Mouse (Mus musculus) brain, adult 2 months (tissue): ENCODE results near the gene Arhgap45.

Experiments
- DNase-seq: peaks from one replicate; pipeline ENCODE4 v3.0.0; 2011; ENCODE audit warnings: low read depth, low spot score

The Arhgap45 gene

GRCm38 (mm10) chr10:79986963-79987362 lies 29.5 kb upstream of the Arhgap45 start:
- peak; percentile 90 for DNase-seq

- DNase-seq, result no peak
Observed at GRCm38 (mm10) chr10:79987771-79988505, 28.5 kb upstream of the Arhgap45 start.

- no peak for DNase-seq
Observed at GRCm38 (mm10) chr10:79988506-79989271, 27.8 kb upstream of the Arhgap45 start, which contains the start of gene Cnn2. Gene Cnn2 (plus strand): TSS chr10:79988584.

GRCm38 (mm10) chr10:79989272-79989786 lies 27.1 kb upstream of the Arhgap45 start:
- no peak for DNase-seq

DNA sequence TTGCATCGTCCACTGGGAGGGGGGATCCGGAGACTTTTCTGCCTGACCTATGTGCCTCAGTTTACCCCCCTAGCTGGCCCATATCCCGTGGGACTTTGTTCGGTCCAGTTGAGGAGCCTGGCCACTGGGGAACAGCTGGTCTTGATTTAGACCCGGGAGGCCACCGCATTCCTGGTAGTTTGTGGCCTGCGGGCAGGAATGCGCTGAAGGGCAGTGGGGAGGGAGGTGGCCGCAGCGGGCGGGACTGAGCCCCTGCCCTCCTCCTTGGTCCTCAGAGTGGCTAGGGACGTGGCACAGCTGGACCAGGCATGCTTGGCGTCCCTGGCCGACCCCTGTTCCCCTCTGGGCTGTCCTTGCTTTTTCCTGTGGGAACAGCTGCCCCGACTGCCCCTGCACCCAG lies 26.6 kb upstream of the Arhgap45 start:
- no peak for DNase-seq

GRCm38 (mm10) chr10:79991099-79991498 lies 25.4 kb upstream of the Arhgap45 start:
- DNase-seq, result no peak

- DNase-seq, result no peak
Observed at GRCm38 (mm10) chr10:79991548-79991947, 24.9 kb upstream of the Arhgap45 start.

- DNase-seq, result peak; percentile 24
Observed at GRCm38 (mm10) chr10:79994397-79995115, 21.9 kb upstream of the Arhgap45 start.

DNA sequence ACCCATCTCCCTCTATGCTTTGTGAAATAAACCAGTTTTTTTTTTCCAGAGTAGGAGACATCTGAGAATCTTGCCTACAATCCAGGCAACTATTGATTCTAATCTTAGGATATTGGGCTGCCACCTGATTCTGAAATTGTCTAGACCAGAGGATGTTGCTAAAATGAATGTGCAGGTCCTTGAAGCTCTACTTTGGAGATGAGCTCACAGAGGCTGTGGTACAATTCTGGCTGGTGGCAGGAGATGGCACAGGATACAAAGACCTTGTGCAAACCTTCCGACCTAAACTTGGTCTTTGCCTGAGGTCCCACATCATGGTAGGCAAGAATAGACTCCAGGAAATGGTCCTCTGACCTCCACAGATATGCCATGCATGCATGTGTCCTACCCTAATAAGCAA lies 20.8 kb upstream of the Arhgap45 start:
- DNase-seq, result no peak

DNA sequence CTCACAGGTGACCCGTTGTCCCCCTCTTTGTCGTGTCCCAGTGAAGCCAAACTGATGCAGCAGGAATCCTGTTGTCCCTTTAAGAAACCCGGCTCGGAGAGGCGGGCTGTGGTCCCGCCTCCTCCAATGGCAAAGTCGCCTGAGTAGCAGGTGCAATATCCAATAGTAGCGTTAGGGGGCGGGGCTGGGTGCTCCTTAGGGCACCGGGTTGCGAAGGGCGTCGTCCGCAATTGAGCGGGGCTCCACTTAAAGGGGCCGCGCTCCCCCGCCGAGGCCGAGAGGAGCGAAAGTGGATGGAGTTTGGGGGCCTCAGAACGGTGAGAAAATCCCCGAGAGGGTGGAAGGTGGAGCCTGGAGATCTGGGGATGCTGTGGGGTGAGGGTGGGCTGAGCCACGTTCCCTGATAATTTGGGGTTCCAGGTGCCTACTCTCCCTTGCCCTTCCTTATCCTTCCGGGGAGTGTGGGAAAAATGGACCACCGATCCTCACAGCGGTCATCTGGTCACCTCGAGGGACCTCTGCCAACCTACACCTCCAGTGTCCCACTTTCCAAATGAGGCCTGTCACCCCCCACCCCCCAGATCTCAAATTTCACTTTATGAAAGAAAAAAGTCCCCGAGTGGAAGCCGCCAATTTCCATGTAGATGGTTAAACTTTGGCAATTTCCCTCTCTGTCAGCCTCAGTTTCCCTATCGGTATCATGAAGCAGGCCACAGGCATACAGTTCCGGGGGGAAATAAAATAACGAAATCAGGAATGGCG lies 20.0 kb upstream of the Arhgap45 start, which contains the start of gene Abca7:
Gene Abca7 (plus strand): TSS at position 223 of the 762 bp plus-strand sequence.
- DNase-seq, result peak; percentile 98

GRCm38 (mm10) chr10:79997034-79997760 lies 19.3 kb upstream of the Arhgap45 start:
- DNase-seq, result peak; percentile 91

- peak; percentile 71 for DNase-seq
Observed at GRCm38 (mm10) chr10:79997819-79998218, 18.6 kb upstream of the Arhgap45 start.

DNA sequence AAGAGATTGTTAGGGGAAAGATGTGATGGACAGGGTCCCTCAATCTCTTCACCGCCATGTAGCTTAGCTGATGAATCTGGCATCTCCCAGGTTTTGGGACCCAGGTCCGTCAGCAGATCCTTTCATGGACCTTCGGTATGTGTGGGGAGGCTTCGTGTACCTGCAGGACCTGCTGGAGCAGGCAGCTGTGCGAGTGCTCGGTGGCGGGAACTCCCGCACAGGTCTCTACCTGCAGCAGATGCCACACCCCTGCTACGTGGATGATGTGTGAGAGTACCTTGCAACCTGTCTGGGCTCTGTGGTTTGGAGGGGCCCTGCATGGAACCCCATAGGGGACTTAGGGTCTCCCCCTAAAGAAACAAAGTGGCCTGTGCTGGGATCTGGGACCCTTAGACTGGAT lies 14.5 kb upstream of the Arhgap45 start:
- DNase-seq, result no peak

DNA sequence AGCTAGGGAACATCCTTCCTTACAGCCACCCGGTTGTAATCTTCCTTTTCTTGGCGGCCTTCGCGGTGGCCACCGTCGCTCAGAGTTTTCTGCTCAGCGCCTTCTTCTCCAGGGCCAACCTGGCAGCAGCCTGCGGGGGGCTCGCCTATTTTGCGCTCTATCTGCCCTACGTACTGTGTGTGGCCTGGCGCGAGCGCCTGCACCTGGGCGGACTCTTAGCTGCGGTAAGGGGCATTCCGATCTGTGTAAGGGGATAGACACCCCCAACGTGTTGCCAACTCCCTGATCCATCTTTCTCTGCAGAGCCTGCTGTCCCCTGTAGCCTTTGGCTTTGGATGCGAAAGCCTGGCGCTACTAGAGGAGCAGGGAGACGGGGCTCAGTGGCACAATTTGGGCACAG lies 13.6 kb upstream of the Arhgap45 start:
- DNase-seq, result no peak

DNA sequence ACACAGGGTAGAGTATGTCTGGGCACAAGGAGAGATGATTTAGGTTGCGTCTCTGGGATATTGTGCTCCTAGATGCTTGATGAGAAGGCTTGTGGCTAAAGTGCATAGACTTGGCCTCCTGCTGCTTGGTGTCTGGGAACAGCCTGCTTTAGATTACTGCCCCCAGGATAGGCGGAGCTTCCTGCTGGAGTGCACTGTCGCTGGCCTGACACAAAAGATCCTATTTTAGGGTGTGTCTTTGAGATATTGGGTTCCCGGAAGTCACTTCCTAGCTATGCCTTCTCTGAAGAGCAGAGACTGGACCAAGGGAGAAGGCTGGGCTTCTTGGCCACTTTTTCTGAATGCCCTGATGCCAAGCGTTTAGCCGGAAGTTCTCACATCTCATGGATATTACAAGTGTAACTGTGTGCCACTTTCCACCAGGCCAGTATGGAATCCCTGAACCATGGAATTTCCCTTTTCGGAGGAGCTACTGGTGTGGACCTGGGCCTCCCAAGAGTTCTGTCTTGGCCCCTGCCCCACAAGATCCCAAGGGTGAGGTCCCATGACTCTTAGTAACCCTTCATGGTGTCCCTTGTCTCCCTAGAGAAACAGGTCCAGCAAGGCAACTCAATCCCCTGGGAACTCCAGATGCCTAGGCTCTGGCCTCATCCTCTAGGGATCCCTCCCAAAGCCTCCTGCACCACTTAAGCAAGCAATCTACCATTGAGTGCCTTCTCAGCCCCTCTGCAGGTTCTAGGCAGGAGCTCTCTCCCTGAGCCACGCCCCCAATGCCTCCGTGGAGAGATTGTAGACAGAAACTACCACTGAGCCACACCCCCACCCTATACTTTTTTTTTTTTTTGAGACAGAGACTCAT lies 12.8 kb upstream of the Arhgap45 start:
- no peak for DNase-seq

- no peak for DNase-seq
Observed at GRCm38 (mm10) chr10:80004233-80004705, 12.2 kb upstream of the Arhgap45 start.

DNA sequence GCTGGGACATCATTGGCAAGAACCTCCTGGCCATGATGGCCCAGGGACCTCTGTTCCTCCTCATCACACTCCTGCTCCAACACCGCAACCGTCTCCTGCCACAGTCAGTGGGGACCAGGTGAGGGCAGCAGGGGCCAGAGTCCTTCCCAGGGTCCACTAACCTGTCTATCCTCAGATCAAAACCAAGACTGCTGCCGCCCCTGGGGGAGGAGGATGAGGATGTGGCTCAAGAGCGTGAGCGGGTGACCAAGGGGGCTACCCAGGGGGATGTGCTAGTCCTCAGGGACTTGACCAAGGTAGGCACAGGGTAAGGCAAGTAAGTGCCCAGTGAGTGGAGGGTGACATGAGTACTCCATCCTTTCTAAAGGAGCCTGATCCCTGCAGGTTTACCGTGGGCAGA lies 4.7 kb upstream of the Arhgap45 start:
- no peak for DNase-seq

DNA sequence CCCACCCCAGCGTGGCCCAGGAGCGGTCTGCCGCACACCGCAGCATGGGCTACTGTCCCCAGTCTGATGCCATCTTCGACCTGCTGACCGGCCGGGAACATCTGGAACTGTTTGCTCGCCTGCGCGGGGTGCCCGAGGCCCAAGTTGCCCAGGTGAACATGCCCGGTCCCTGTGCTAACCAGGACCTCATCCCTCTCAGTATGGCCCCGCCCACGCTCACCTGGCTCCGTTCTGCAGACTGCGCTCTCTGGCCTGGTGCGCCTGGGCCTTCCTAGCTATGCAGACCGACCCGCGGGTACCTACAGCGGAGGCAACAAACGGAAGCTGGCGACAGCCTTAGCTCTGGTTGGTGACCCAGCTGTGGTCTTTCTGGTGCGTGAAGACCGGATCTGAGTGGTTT lies 2.8 kb upstream of the Arhgap45 start:
- DNase-seq, result no peak

DNA sequence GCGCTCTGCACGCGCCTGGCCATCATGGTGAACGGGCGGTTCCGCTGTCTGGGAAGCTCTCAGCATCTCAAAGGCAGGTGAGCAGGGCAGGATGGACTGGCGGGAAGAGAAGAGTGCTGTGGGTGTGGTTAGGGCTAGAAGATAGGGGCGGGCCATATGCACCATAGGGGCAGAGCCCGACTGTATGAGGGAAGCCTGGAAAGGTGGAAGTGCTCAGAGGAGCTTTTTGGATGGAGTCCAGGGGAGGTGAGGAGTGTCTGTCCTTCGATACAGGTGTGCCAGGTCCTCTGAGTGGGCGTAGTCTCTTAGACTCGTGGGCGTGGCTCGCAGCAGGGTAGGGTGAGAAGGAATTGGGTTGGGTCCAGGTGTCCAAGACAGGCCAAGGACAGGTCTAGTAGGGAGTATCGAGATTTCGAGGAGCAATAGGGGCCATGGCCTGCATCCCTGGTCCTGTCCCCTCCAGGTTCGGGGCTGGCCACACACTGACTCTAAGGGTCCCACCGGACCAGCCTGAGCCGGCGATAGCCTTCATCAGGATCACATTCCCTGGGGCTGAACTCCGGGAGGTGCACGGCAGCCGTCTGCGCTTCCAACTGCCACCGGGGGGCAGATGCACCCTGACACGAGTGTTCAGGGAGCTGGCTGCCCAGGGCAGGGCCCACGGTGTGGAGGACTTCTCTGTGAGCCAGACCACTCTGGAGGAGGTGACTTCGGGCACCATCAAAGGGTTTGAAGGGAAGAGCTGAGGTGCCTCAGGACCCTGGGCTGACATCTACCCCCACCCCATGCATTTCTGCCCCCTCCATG lies 1.8 kb upstream of the Arhgap45 start:
- no peak for DNase-seq
